Mouse (Mus musculus): Measurements from ENCODE around the gene Gm48552. TPM values are rescaled to one million over a fixed set of nuclear protein-coding genes. Genes with fewer than 3 reads are reported as not detected.

Gene Gm48552
- total and polyA plus RNA-seq, 3 experiments, result 0.89 to 1.2 TPM; not detected in 1

- no peak for DNase-seq (ENCODE audit: low read depth, low spot score)
- Histone ChIP-seq H3K27me3 (ENCODE audit: control insufficient read depth in 1 of 2, insufficient read depth in 2 of 2, low read length in 2 of 2) (no peaks in the 10 kb centered on the region), H3K9me3 (replicated peaks; ENCODE audit: insufficient read depth, low read length) (no peaks in the 10 kb centered on the region), H3K4me3 (ENCODE audit: control insufficient read depth in 1 of 2, insufficient read depth in 1 of 2, low read depth in 2 of 2, low read length in 2 of 2) (peak overlapping the region; percentile 81 to 94), H3K4me1 (ENCODE audit: control insufficient read depth in 1 of 2, insufficient read depth in 2 of 2, low read length in 2 of 2) (peaks cover 10 to 14% of the 10 kb centered on the region in 2 experiments; a peak in 3 of 4 replicates), H3K36me3 (ENCODE audit: control insufficient read depth in 1 of 2, insufficient read depth in 2 of 2, low read length in 2 of 2) (peaks cover 0 to 12% of the 10 kb centered on the region in 2 experiments; a peak in 2 of 4 replicates), H3K9ac (ENCODE audit: control insufficient read depth, low read depth, low read length, poor library complexity, severe bottlenecking) (peak overlapping the region; percentile 84), H3K79me2 (ENCODE audit: control insufficient read depth, insufficient read depth, low read length, poor library complexity) (peaks cover 4% of the 10 kb centered on the region; the same call in 1 of the 2 replicates), H3K27ac (ENCODE audit: control insufficient read depth, low read depth, low read length) (peak overlapping the region; percentile 56)
- 0 out of 4 replicates have a peak, but pooled peaks of 1 of the 2 experiments have one; percentile 12 for TF ChIP-seq POLR2A (IDR thresholded peaks at IDR 0.05; ENCODE audit: control insufficient read depth in 1 of 2, insufficient read depth in 1 of 2, low read depth in 1 of 2, low read length in 2 of 2, poor library complexity in 1 of 2)
- TF ChIP-seq MEF2A (IDR thresholded peaks at IDR 0.05; ENCODE audit: extremely low read depth, insufficient replicate concordance, low read depth, low read length, poor library complexity, severe bottlenecking), result no peak
- no peak for TF ChIP-seq ZC3H11A (IDR thresholded peaks at IDR 0.05; ENCODE audit: low read depth, low read length)
- TF ChIP-seq UBTF (IDR thresholded peaks at IDR 0.05; ENCODE audit: borderline replicate concordance, insufficient read depth, low read depth, low read length), result 0 out of 2 replicates have a peak, but pooled peaks have one; percentile 26
Observed at GRCm38 (mm10) chr10:81349961-81350350, 38.8 kb upstream of the Gm48552 start.

- no peaks in the 10 kb centered on the region for H3K9me3 ChIP-seq (replicated peaks; ENCODE audit: insufficient read depth, low read length)
- H3K27ac ChIP-seq (ENCODE audit: control insufficient read depth, low read depth, low read length), result peak within 1 kb of the TSS; percentile 86
- H3K36me3 ChIP-seq (ENCODE audit: control insufficient read depth in 1 of 2, insufficient read depth in 2 of 2, low read length in 2 of 2), result peaks cover 0 to 14% of the 10 kb centered on the region in 2 experiments; a peak in 2 of 4 replicates
- peak within 1 kb of the TSS; percentile 81 to 94 for H3K4me3 ChIP-seq (ENCODE audit: control insufficient read depth in 1 of 2, insufficient read depth in 1 of 2, low read depth in 2 of 2, low read length in 2 of 2)
- DNase-seq (ENCODE audit: low read depth, low spot score), result peak; percentile 100
- H3K4me1 ChIP-seq (ENCODE audit: control insufficient read depth in 1 of 2, insufficient read depth in 2 of 2, low read length in 2 of 2), result peaks cover 8 to 13% of the 10 kb centered on the region in 2 experiments; a peak in 3 of 4 replicates
- peaks cover 4% of the 10 kb centered on the region; the same call in 1 of the 2 replicates for H3K79me2 ChIP-seq (ENCODE audit: control insufficient read depth, insufficient read depth, low read length, poor library complexity)
- peak within 1 kb of the TSS; percentile 84 for H3K9ac ChIP-seq (ENCODE audit: control insufficient read depth, low read depth, low read length, poor library complexity, severe bottlenecking)
- H3K27me3 ChIP-seq (ENCODE audit: control insufficient read depth in 1 of 2, insufficient read depth in 2 of 2, low read length in 2 of 2), result no peaks in the 10 kb centered on the region
- no peak for TF ChIP-seq MYB (IDR thresholded peaks at IDR 0.05; ENCODE audit: low read depth, low read length)
- peak; percentile 60 for TF ChIP-seq SIN3A (IDR thresholded peaks at IDR 0.05; ENCODE audit: low read length)
- no peak for TF ChIP-seq UBTF (IDR thresholded peaks at IDR 0.05; ENCODE audit: borderline replicate concordance, insufficient read depth, low read depth, low read length)
- no peak for TF ChIP-seq GABPA (IDR thresholded peaks at IDR 0.05; ENCODE audit: low read depth, low read length)
- TF ChIP-seq ZKSCAN1 (IDR thresholded peaks at IDR 0.05; ENCODE audit: low read depth, low read length), result no peak
- TF ChIP-seq KAT2A (conservative IDR thresholded peaks at IDR 0.05; ENCODE audit: low read depth, low read length), result peak; percentile 69; the same call in 1 of the 2 replicates
- 0 out of 2 replicates have a peak, but pooled peaks have one; percentile 4 for TF ChIP-seq TCF12 (IDR thresholded peaks at IDR 0.05; ENCODE audit: low read depth, low read length)
- TF ChIP-seq NRF1 (IDR thresholded peaks at IDR 0.05; ENCODE audit: insufficient read depth, low read depth, low read length, poor library complexity, severe bottlenecking), result peak; percentile 66
- TF ChIP-seq CHD2 (IDR thresholded peaks at IDR 0.05; ENCODE audit: low read length), result peak; percentile 26
- TF ChIP-seq ZNF384 (IDR thresholded peaks at IDR 0.05; ENCODE audit: low read depth, low read length), result peak; percentile 87
- peak; percentile 79; the same call in 1 of the 2 replicates for TF ChIP-seq TBP (IDR thresholded peaks at IDR 0.05; ENCODE audit: low read depth, low read length)
- peak; percentile 47 for TF ChIP-seq USF1 (IDR thresholded peaks at IDR 0.05; ENCODE audit: low read depth, low read length)
- TF ChIP-seq MAZ (IDR thresholded peaks at IDR 0.05; ENCODE audit: low read depth, low read length), result peak; percentile 63
- 0 out of 2 replicates have a peak, but pooled peaks have one; percentile 13 for TF ChIP-seq ZMIZ1 (IDR thresholded peaks at IDR 0.05; ENCODE audit: low read depth, low read length)
- peak; percentile 34; the same call in 1 of the 2 replicates for TF ChIP-seq ETS1 (IDR thresholded peaks at IDR 0.05; ENCODE audit: low read depth, low read length)
- peak; percentile 56; the same call in 1 of the 2 replicates for TF ChIP-seq MAX (IDR thresholded peaks at IDR 0.05; ENCODE audit: low read length)
- TF ChIP-seq ELF1 (IDR thresholded peaks at IDR 0.05; ENCODE audit: low read depth, low read length), result peak; percentile 62
- TF ChIP-seq E2F4 (IDR thresholded peaks at IDR 0.05; ENCODE audit: borderline replicate concordance, low read depth, low read length), result no peak
- TF ChIP-seq MYC (IDR thresholded peaks at IDR 0.05; ENCODE audit: low read depth, low read length), result peak; percentile 86
- TF ChIP-seq JUND (IDR thresholded peaks at IDR 0.05; ENCODE audit: low read depth, low read length), result no peak
- no peak for TF ChIP-seq CHD1 (IDR thresholded peaks at IDR 0.05; ENCODE audit: low read depth, low read length)
- 0 out of 2 replicates have a peak, but pooled peaks have one; percentile 10 for TF ChIP-seq ZC3H11A (IDR thresholded peaks at IDR 0.05; ENCODE audit: low read depth, low read length)
- TF ChIP-seq EP300 (IDR thresholded peaks at IDR 0.05; ENCODE audit: low read depth in 1 of 2, low read length in 2 of 2), result 0 out of 4 replicates have a peak, but pooled peaks of 1 of the 2 experiments have one; percentile 3
- TF ChIP-seq POLR2AphosphoS5 (IDR thresholded peaks at IDR 0.05; ENCODE audit: borderline replicate concordance, low read depth, low read length), result no peak
- no peak for TF ChIP-seq USF2 (IDR thresholded peaks at IDR 0.05; ENCODE audit: borderline replicate concordance in 1 of 2, insufficient read depth in 1 of 2, low read depth in 1 of 2, low read length in 2 of 2)
Observed at GRCm38 (mm10) chr10:81350351-81351063, 38.3 kb upstream of the Gm48552 start, which contains the start of gene Hmg20b. Hmg20b (minus strand) TSS chr10:81350480.
